Mouse (Mus musculus) myocyte (in vitro differentiated cells): ENCODE measurements at regions not wholly inside any gene's neighbourhood (a gene's known extent, or its start where the extent isn't known, plus 50 kb on each side); places are given as distances from the start of the nearest gene placed in this dataset.

Experiments used
- H3K27me3 ChIP-seq: one replicate; pipeline ENCODE4 v1.6.1; 2011; ENCODE audit not compliant: control insufficient read depth, insufficient read depth, insufficient read length
- H3K36me3 ChIP-seq: one replicate; pipeline ENCODE4 v1.6.1; 2011; ENCODE audit not compliant: control insufficient read depth, insufficient read depth
- H3K4me2 ChIP-seq: one replicate; pipeline ENCODE4 v1.6.1; 2011; ENCODE audit warnings: low read depth, control low read depth
- H3K4me3 ChIP-seq: one replicate; pipeline ENCODE4 v1.5.1; 2011; ENCODE audit warnings: mild to moderate bottlenecking, control low read depth, moderate library complexity
- H3K79me2 ChIP-seq: one replicate; pipeline ENCODE4 v1.6.1; 2011; ENCODE audit not compliant: control insufficient read depth, insufficient read depth
- H3ac ChIP-seq: one replicate; pipeline ENCODE4 v1.6.1; 2011; ENCODE audit not compliant: control insufficient read depth, insufficient read length
- CEBPB ChIP-seq: IDR thresholded peaks from 2 replicates; pipeline ENCODE4 v1.6.1; 2011; ENCODE audit warnings: mild to moderate bottlenecking, moderate library complexity; ENCODE audit not compliant: poor library complexity, insufficient read depth, severe bottlenecking
- E2F4 ChIP-seq: IDR thresholded peaks from one replicate; pipeline ENCODE4 v1.6.1; 2011; ENCODE audit warnings: mild to moderate bottlenecking, control low read depth, moderate library complexity; ENCODE audit not compliant: insufficient read depth
- MAX ChIP-seq: IDR thresholded peaks from one replicate; pipeline ENCODE4 v1.6.1; 2011; ENCODE audit warnings: low read depth, mild to moderate bottlenecking, control low read depth
- MYOD1 ChIP-seq, 3 experiments: IDR thresholded peaks; one replicate each; pipeline ENCODE4 v1.6.1; 2011; ENCODE audit warnings: control low read depth in 2 of 3, low read depth in 2 of 3, mild to moderate bottlenecking in 2 of 3, moderate library complexity in 1 of 3; ENCODE audit not compliant: insufficient read length in 2 of 3, control insufficient read depth in 1 of 3
- MYOG ChIP-seq, 3 experiments: IDR thresholded peaks; one replicate each; pipeline ENCODE4 v1.6.1; 2011; ENCODE audit warnings: control low read depth in 2 of 3, low read depth in 2 of 3, mild to moderate bottlenecking in 2 of 3; ENCODE audit not compliant: insufficient read length in 2 of 3, control insufficient read depth in 1 of 3, insufficient read depth in 1 of 3
- POLR2A ChIP-seq: IDR thresholded peaks from one replicate; pipeline ENCODE4 v1.6.1; 2011; ENCODE audit warnings: low read depth, mild to moderate bottlenecking, control low read depth, moderate library complexity; ENCODE audit not compliant: insufficient read length
- POLR2AphosphoS2 ChIP-seq: IDR thresholded peaks from one replicate; pipeline ENCODE4 v1.6.1; 2011; ENCODE audit warnings: low read depth, control low read depth; ENCODE audit not compliant: insufficient read length
- REST ChIP-seq: IDR thresholded peaks from one replicate; pipeline ENCODE4 v1.6.1; 2011; ENCODE audit warnings: mild to moderate bottlenecking, control low read depth, moderate library complexity; ENCODE audit not compliant: insufficient read depth, insufficient read length
- SRF ChIP-seq: IDR thresholded peaks from one replicate; pipeline ENCODE4 v1.6.1; 2011; ENCODE audit warnings: low read depth; ENCODE audit not compliant: control insufficient read depth, insufficient read length
- TCF12 ChIP-seq: IDR thresholded peaks from one replicate; pipeline ENCODE4 v1.6.1; 2011; ENCODE audit warnings: mild to moderate bottlenecking, control low read depth; ENCODE audit not compliant: poor library complexity, insufficient read depth, severe bottlenecking
- TCF3 ChIP-seq: IDR thresholded peaks from one replicate; pipeline ENCODE4 v1.6.1; 2011; ENCODE audit warnings: low read depth, control low read depth; ENCODE audit not compliant: insufficient read length
- USF1 ChIP-seq: IDR thresholded peaks from one replicate; pipeline ENCODE4 v1.6.1; 2011; ENCODE audit warnings: low read depth, mild to moderate bottlenecking, control low read depth, moderate library complexity

DNA sequence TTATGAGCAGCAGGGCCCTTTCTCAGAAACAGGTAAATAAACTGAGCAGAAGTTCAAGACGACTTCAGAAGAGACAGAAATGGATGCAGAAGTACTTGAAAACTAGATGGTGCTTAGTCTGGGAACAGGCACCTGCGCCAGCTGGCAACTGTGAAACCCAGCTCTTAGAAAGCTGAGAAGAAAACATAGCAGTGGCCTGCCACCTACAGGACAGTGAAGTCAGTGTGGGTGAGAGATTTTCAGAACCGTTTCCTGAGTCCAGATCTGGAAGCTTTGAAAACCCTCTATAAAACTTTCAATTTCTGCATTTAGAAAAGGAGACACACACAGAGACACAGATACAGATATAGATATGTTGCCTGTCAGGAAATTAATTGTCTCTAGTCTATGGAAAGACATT lies 667.4 kb downstream of the Rapgef2 start:
- Histone ChIP-seq H3K27me3 (no peaks in the 10 kb centered on the region), H3K4me2 (no peak overlapping the region), H3K4me3 (no peak overlapping the region), H3ac (no peak overlapping the region), H3K36me3 (no peaks in the 10 kb centered on the region), H3K79me2 (no peaks in the 10 kb centered on the region)
- TF ChIP-seq POLR2AphosphoS2, result no peak
- TF ChIP-seq TCF3, result no peak
- TF ChIP-seq E2F4, result no peak
- no peak for TF ChIP-seq USF1
- TF ChIP-seq REST, result no peak
- no peak for TF ChIP-seq CEBPB
- TF ChIP-seq POLR2A, result no peak
- TF ChIP-seq TCF12, result no peak
- no peak for TF ChIP-seq MAX
- TF ChIP-seq MYOG (IDR thresholded peaks at IDR 0.05; ENCODE audit: control insufficient read depth in 1 of 3, insufficient read depth in 1 of 3, insufficient read length in 2 of 3, low read depth in 2 of 3), result no peak
- TF ChIP-seq SRF, result no peak
- no peak for TF ChIP-seq MYOD1 (IDR thresholded peaks at IDR 0.05; ENCODE audit: control insufficient read depth in 1 of 3, insufficient read length in 2 of 3, low read depth in 2 of 3)

DNA sequence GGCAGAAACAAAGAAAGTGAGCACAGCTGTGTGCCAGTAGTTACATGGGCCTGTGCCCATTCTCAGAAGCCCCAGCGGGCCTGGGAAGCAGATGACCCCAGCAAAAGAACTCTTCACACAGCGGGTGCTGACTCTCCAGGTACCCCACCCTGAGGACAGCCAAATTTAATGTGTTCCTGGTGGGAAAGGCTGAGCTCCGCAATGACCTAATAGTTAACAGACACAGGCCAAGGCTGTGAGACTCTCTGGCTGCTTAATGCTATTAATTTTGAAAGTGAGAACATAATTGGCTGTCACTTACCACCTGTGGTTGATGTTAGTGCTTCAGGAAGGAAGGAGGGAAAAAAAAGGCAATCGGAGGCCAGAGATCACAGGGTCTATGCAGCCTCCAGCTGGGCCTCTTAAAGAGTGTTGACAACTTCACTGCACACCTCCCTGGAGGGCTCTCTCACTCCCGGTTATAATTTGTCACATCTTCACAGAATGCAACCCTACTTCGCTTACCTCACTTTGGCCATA lies 691.5 kb downstream of the Rapgef2 start:
- H3K4me3 ChIP-seq, result no peak overlapping the region
- TF ChIP-seq E2F4 (no peak), POLR2A (no peak), TCF3 (no peak), USF1 (no peak), REST (no peak)

DNA sequence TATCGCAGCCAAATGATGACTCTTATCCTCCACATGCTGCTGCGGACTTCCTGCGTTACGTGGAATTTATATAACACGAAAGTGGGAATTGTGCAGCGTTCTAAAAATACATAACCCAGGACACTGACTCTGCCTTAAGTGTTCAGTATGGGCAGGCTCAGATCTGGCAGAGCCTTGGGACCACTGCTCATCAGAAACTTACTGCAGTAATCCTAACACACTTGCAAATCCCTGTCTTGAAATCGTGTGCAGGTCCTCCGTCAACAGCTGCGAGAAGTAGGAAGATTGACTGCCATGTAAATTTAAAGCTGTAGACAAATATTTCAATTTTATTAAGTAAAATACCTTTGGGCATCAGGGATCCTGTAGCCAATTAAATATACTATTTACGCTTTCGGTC lies 692.0 kb downstream of the Rapgef2 start:
- H3ac ChIP-seq, result no peak overlapping the region
- no peak overlapping the region for H3K4me2 ChIP-seq
- no peaks in the 10 kb centered on the region for H3K36me3 ChIP-seq
- H3K27me3 ChIP-seq, result no peaks in the 10 kb centered on the region
- no peaks in the 10 kb centered on the region for H3K79me2 ChIP-seq
- no peak overlapping the region for H3K4me3 ChIP-seq
- TF ChIP-seq MYOG (IDR thresholded peaks at IDR 0.05; ENCODE audit: control insufficient read depth in 1 of 3, insufficient read depth in 1 of 3, insufficient read length in 2 of 3, low read depth in 2 of 3) (no peak), TCF12 (no peak), CEBPB (no peak), MAX (no peak), E2F4 (no peak)

More for the DNA sequence above, 691.5 kb downstream of the Rapgef2 start:
- Histone ChIP-seq H3K79me2 (no peaks in the 10 kb centered on the region), H3ac (no peak overlapping the region), H3K36me3 (no peaks in the 10 kb centered on the region), H3K27me3 (no peaks in the 10 kb centered on the region), H3K4me2 (no peak overlapping the region)

DNA sequence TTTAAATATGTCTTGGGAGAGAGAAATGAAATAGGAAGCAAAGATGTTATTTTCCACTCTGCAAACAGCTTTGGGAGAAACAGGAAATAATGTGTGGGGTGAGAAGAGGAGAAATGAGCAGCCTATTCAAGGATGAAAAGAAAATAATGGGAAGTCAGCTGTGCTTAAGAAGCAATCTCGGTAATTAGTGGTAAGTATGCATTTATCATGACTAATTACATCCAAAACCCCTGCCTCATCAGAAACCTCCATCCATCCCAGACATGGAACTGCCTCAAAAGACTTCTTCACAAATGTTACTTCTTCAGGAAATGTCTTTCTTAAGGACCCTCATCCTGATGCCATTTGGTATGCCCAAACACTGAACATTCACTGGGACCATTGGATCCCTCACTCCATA lies 699.7 kb downstream of the Rapgef2 start:
- H3K79me2 ChIP-seq, result no peaks in the 10 kb centered on the region
- TF ChIP-seq TCF3 (no peak), TCF12 (no peak), SRF (no peak), POLR2A (no peak), USF1 (no peak), CEBPB (no peak), MYOG (IDR thresholded peaks at IDR 0.05; ENCODE audit: control insufficient read depth in 1 of 3, insufficient read depth in 1 of 3, insufficient read length in 2 of 3, low read depth in 2 of 3) (no peak), POLR2AphosphoS2 (no peak)
- no peaks in the 10 kb centered on the region for H3K36me3 ChIP-seq
- no peak overlapping the region for H3K4me2 ChIP-seq
- H3K27me3 ChIP-seq, result no peaks in the 10 kb centered on the region
- H3K4me3 ChIP-seq, result no peak overlapping the region
- H3ac ChIP-seq, result no peak overlapping the region

DNA sequence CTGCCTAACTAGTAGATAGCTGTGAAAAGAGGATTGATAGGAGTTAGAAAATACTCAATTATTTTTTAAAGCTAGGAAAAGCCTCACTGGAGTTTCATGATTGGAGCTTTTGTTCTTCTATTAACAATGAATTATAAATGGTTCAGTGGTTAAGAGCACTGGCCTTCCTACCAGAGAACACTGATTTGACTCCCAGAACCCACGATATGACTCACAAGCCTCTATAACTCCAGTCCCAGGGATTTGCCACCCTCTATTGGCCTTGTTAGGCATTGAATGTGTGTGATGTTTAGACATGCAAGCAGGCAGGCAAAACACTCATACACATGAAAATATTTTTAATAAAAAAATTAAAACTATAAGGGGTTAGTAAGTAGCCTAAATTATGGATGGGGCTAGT lies 704.4 kb downstream of the Rapgef2 start:
- H3K4me2 ChIP-seq, result no peak overlapping the region
- no peaks in the 10 kb centered on the region for H3K27me3 ChIP-seq
- no peak overlapping the region for H3K4me3 ChIP-seq
- no peaks in the 10 kb centered on the region for H3K79me2 ChIP-seq
- no peak overlapping the region for H3ac ChIP-seq
- TF ChIP-seq POLR2AphosphoS2, result no peak
- no peak for TF ChIP-seq REST
- H3K36me3 ChIP-seq, result no peaks in the 10 kb centered on the region

DNA sequence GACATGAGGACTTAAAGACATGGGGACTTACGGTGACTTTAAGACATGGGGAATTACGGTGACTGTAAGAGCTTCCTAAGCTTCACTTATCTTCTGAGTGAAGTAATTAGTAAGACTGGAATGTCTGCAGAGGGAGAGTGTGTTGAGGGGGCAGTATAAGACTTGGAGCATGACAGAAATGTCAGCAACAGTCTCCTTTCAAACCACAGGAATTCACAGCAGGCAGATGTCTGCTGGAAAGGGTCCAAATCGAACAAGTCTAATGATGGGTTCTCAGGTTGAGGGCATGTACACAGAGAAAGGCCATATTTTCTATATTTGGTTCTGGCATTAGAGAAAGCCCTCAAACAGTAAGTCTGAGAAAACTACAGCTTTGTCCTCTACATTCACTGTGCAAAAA lies 705.2 kb downstream of the Rapgef2 start:
- H3K27me3 ChIP-seq, result no peaks in the 10 kb centered on the region
- no peak overlapping the region for H3K4me3 ChIP-seq
- no peak overlapping the region for H3ac ChIP-seq
- H3K79me2 ChIP-seq, result no peaks in the 10 kb centered on the region
- no peak for TF ChIP-seq TCF12
- no peak for TF ChIP-seq REST
- no peak for TF ChIP-seq POLR2A
- no peak for TF ChIP-seq MYOD1 (IDR thresholded peaks at IDR 0.05; ENCODE audit: control insufficient read depth in 1 of 3, insufficient read length in 2 of 3, low read depth in 2 of 3)
- no peak for TF ChIP-seq TCF3
- no peak for TF ChIP-seq POLR2AphosphoS2
- no peak for TF ChIP-seq CEBPB
- no peak for TF ChIP-seq SRF
- no peak for TF ChIP-seq MAX
- TF ChIP-seq E2F4, result no peak
- TF ChIP-seq USF1, result no peak
- H3K4me2 ChIP-seq, result no peak overlapping the region
- no peaks in the 10 kb centered on the region for H3K36me3 ChIP-seq
